Mouse (Mus musculus) lung, adult 2 months (tissue): ENCODE data around the gene Ryk.

Experiments
- CTCF ChIP-seq: fragments of 200-500 bp; IDR thresholded peaks from 2 replicates; pipeline ENCODE4 v1.5.1; 2011; ENCODE audit warnings: mild to moderate bottlenecking, low read length, control low read depth; ENCODE audit not compliant: insufficient read depth
- POLR2A ChIP-seq: fragments of 200-500 bp; IDR thresholded peaks from 2 replicates; pipeline ENCODE4 v1.6.1; 2011; ENCODE audit warnings: low read depth, mild to moderate bottlenecking, control low read depth, low read length, borderline replicate concordance; ENCODE audit errors: extremely low read depth

- TF ChIP-seq CTCF (no peak), POLR2A (no peak)
These were observed 99.4 kb downstream of the Ryk start for GRCm38 (mm10) chr9:102933925-102934721.
